Mouse (Mus musculus) liver, adult 2 months (tissue): Measurements from ENCODE around the gene Zbtb49.

ENCODE experiments used
- CTCF ChIP-seq: fragments of 200-500 bp; IDR thresholded peaks from 2 replicates; pipeline ENCODE4 v1.5.1; 2011; ENCODE audit warnings: low read depth, low read length, control low read depth
- POLR2A ChIP-seq: fragments of 200-500 bp; IDR thresholded peaks from 2 replicates; pipeline ENCODE4 v1.6.1; 2011; ENCODE audit warnings: low read length, control low read depth; ENCODE audit not compliant: insufficient read depth; ENCODE audit errors: extremely low read depth

DNA sequence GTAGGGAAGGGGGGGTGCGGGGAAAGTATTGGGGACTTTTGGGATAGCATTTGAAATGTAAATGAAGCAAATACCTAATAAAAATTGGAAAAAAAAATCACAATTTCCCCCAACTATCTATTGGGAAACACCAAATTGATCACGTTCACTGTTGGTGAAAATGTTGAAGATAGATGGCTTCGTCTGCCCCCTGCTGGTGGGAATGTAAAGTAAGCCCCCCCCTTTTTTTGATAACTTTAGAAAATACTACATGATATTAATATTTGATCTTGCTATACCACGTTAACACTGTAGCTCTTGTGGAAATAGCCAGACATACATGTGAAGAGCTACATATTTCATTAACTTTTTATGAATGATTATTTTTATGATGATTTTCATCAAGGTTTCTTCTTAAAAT lies 34.9 kb upstream of the Zbtb49 start:
- TF ChIP-seq POLR2A = no peak
- no peak for TF ChIP-seq CTCF
